Mouse (Mus musculus) hindbrain, embryonic 14.5 days (tissue): Measurements from ENCODE around the gene Thyn1. TPM values are rescaled to one million over a fixed set of nuclear protein-coding genes. Genes with fewer than 3 reads are reported as not detected.
A peak's percentile ranks its signal among the peaks of the same experiment; 100 is the strongest.

Experiments used
- ATAC-seq: fragments of 200-750 bp; cut with Nextera tagmentation; 2 replicates; pipeline ENCODE4 v1.8.0; 2017; ENCODE audit warnings: moderate number of reproducible peaks, mild to moderate bottlenecking, moderate TSS enrichment, moderate library complexity; ENCODE audit not compliant: low FRiP score
- DNase-seq: peaks from one replicate; pipeline ENCODE4 v3.0.0-alpha.2; 2015; ENCODE audit warnings: low spot score
- H3K27ac ChIP-seq: fragments of 300-500 bp; sonication (generic); 2 replicates; pipeline ENCODE4 v1.5.1; 2014; ENCODE audit warnings: mild to moderate bottlenecking, moderate library complexity
- H3K27me3 ChIP-seq: fragments of 300-500 bp; sonication (generic); 2 replicates; pipeline ENCODE4 v1.6.1; 2014; ENCODE audit warnings: mild to moderate bottlenecking, low read length, mixed read lengths; ENCODE audit not compliant: control insufficient read depth, insufficient read depth
- H3K36me3 ChIP-seq: fragments of 300-500 bp; sonication (generic); replicated peaks from 2 replicates; pipeline ENCODE4 v1.6.1; 2014; ENCODE audit not compliant: control insufficient read depth, insufficient read depth
- H3K4me1 ChIP-seq: fragments of 300-500 bp; sonication (generic); replicated peaks from 2 replicates; pipeline ENCODE4 v1.6.1; 2014; ENCODE audit warnings: antibody characterized with exemption, low read length, mixed read lengths; ENCODE audit not compliant: control insufficient read depth, insufficient read depth
- H3K4me2 ChIP-seq: fragments of 300-500 bp; sonication (generic); replicated peaks from 2 replicates; pipeline ENCODE4 v1.6.1; 2014; ENCODE audit warnings: mild to moderate bottlenecking, moderate library complexity
- H3K4me3 ChIP-seq: fragments of 300-500 bp; sonication (generic); replicated peaks from 2 replicates; pipeline ENCODE4 v1.5.1; 2014; ENCODE audit warnings: mild to moderate bottlenecking, low read length
- H3K9ac ChIP-seq: fragments of 300-500 bp; sonication (generic); 2 replicates; pipeline ENCODE4 v1.6.1; 2014
- H3K9me3 ChIP-seq: fragments of 300-500 bp; sonication (generic); 2 replicates; pipeline ENCODE4 v1.6.1; 2016; ENCODE audit warnings: low read length; ENCODE audit not compliant: control insufficient read depth
- WGBS: fragments of 180-500 bp; shearing (Covaris S2); extraction: QIAGEN DNeasy Blood & Tissue Kit; methylation state at CpG from one replicate; pipeline ENCODE4 v1.1.7; 2014; 5-methylcytosine and 5-hydroxymethylcytosine counted together
- polyA plus RNA-seq: library from polyadenylated mRNA; unstranded; fragments of >200 nt; fragmentation: Nextera tagmentation; extraction: Ambion mirVana; gene quantifications from 2 replicates; pipeline ENCODE4 v1.2.1, GENCODE M21; 2014

Gene Thyn1
- polyA plus RNA-seq, 1 experiment from 2014 or later = 139 TPM

DNA sequence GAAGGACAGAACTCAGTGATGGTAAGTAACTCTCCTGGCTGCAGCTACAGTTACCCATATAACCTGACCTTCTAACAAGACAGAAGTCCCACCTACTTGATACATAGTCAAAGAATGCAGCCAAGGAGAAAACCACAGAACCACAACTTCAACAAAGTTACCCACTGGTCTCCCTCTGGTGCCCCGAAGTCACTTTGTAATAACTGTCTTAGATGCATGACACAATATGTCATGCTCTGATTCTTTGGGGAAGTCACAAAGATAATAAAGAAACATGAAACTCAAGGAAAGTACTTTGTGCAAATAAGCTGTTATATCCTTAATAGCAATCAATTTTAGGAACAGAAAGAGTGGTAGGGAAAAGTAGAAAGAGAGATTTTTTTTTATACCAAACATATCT lies 27.2 kb downstream of the Thyn1 start:
- no peaks in the 10 kb centered on the region for H3K9me3 ChIP-seq
- no peak overlapping the region for H3K27ac ChIP-seq
- no peaks in the 10 kb centered on the region for H3K27me3 ChIP-seq
- peaks cover 26% of the 10 kb centered on the region; the same call in 1 of the 2 replicates for H3K36me3 ChIP-seq
- DNase-seq = no peak
- WGBS = 92% methylated on average over 1 of the region's 1 CpGs
- H3K4me1 ChIP-seq = peaks cover 37% of the 10 kb centered on the region
- ATAC-seq = no peak
- H3K4me2 ChIP-seq = peak overlapping the region; percentile 80
- 0 out of 2 replicates have a peak overlapping the region, but pooled peaks have one; percentile 87 for H3K9ac ChIP-seq
- H3K4me3 ChIP-seq = no peak overlapping the region; the same call in 1 of the 2 replicates

DNA sequence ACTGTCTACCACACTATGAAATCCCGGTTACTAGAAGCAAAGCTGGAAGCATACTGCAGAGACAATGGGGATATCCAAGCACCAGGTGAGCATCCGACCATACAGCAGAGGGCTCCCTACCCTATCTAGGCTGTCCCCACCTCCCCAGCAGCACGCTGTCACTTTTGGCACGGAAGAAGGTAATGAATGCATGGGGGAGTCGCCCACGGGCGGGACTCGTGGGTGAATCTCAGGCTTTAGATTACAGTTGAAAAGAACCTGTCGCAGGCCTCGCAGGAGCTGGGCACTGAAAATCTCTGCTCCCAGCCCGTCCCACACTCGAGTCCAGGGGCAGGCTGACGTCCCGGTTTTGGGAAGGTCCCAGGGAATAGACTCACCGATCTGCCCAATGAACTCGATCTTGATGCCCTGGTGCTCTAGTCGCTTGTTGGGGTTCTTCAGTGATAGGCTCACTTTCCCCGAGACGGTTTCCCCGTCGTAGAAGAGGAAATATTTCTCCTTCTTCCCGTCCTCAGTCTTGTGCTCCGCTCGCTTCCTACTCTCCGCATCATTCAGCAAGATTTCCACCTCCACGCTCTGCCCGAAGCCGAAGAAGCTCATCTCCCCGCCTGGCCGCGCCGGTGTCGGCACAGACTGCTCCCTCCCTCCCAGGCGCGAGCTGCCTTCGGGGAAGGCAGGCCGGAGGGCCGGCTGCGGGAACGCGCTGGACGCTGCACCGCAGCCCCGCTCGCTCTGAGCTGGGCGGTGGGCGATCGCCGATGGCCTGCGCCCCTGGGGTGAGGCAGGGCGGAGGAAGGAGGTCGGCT lies 29.7 kb downstream of the Thyn1 start:
- peaks cover 42% of the 10 kb centered on the region for H3K4me1 ChIP-seq
- H3K4me3 ChIP-seq = peak overlapping the region; percentile 75
- under 1% methylated on average over 52 of the region's 52 CpGs for WGBS
- H3K36me3 ChIP-seq = 0 out of 2 replicates have a peak, but pooled peaks cover 12% of the 10 kb centered on the region
- ATAC-seq = peak; percentile 12
- H3K27ac ChIP-seq = peak overlapping the region; percentile 82
- no peaks in the 10 kb centered on the region for H3K9me3 ChIP-seq
- peak; percentile 61 for DNase-seq
- H3K27me3 ChIP-seq = no peaks in the 10 kb centered on the region
- peak overlapping the region; percentile 87 for H3K9ac ChIP-seq
- H3K4me2 ChIP-seq = peak overlapping the region; percentile 80

DNA sequence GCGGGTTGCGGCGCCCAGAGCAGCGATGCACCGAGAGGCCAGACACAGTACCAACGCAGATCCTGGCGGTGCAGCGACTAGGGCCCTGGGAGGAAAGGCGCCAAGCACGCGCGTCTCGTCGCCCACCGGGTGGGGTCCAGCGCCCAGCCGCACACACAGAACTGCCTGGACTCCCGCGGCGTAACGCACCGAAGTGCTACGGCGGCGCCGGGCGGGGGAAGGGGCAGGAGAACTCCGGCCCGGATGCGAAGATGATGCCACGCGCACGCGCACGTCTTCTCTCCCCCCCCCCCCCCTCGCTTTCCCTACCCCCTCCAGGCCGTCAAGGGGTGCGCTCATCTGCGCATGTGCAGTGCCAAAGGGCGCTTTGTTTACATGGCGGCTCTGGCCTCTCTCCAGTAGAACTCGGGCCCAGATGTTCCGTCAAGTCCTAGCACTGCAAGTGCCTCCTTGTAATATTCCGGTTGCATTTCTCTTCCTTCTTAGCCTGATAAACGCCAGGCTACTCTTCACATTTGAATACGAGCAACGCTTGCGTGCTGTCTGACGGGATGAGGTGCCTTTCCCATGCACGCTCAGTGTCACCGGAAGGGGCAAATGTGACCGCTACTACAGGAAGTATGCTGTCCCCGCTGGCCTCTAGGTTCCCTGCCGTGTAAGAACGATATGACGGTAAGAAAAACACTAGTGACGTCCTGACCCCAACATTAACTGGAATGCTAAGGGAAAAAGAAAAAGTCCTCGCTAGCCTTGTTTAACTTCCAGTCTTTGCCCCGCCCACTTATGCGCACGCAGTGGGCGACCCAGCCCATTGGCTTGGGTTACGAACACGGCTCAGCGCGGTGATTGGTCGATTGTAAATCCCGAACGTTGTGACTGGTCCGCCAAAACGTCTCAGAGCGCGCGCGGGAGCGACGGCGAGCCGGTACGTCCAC lies 30.6 kb downstream of the Thyn1 start, which contains the start of the genes Vps26b and Ncapd3:
TSS of gene Vps26b (minus strand) at position 238 of the 935 bp plus-strand sequence.
TSS of gene Ncapd3 (plus strand) at position 348 of the 935 bp plus-strand sequence.
- Histone ChIP-seq H3K4me3 (peak within 1 kb of the TSS; percentile 75), H3K27me3 (no peaks in the 10 kb centered on the region), H3K9ac (peak within 1 kb of the TSS; percentile 87), H3K27ac (peak within 1 kb of the TSS; percentile 82), H3K4me2 (peak within 1 kb of the TSS; percentile 90), H3K36me3 (0 out of 2 replicates have a peak, but pooled peaks cover 5% of the 10 kb centered on the region), H3K4me1 (peaks cover 42% of the 10 kb centered on the region), H3K9me3 (no peaks in the 10 kb centered on the region)
- peak; percentile 94 for ATAC-seq
- WGBS = under 1% methylated on average over 71 of the region's 80 CpGs
- peak; percentile 98 for DNase-seq

DNA sequence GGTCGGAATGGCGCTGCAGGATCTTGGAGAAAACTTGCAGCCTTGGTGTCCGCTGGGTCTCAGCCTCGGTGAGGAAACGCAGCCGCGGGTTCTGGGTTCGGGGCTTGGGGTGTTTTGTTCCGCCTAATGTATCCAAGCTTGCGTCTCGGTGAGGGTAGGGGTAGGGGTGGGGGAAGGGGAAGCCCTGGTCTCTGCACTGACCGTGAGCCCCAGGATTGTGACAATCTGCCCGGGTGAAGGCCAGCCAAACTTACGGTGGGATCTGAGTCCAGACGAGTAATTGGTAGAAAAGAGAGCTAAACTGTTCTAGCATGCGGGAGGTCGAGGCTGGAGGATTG lies 31.2 kb downstream of the Thyn1 start:
- Histone ChIP-seq H3K9me3 (no peaks in the 10 kb centered on the region), H3K36me3 (0 out of 2 replicates have a peak, but pooled peaks cover 5% of the 10 kb centered on the region), H3K27ac (no peak overlapping the region; the same call in 1 of the 2 replicates), H3K4me3 (peak overlapping the region; percentile 75), H3K4me2 (peak overlapping the region; percentile 90), H3K27me3 (no peaks in the 10 kb centered on the region), H3K9ac (peak overlapping the region; percentile 74), H3K4me1 (peaks cover 42% of the 10 kb centered on the region)
- ATAC-seq = peak; percentile 57
- DNase-seq = no peak
- WGBS = 0% methylated on average over 17 of the region's 17 CpGs

DNA sequence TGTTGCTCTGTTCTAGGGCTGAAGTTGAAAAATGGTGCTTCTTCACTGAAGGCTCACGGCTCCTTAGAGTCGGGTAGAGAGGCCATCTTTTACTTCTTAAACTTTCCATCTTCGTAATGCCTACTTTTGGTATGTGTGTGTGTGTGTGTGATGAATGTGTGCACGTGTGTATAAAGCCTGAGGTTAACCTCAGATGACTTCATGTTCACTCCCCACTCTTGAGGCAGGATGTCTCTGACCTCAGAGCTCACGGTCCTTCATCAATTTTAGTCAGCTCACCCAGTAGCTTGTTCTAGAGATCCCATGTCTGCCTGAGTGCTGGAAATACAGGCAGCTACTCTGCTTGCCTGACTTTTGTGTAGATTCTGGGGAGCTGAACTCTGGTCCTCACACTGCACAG lies 44.4 kb downstream of the Thyn1 start:
- no peaks in the 10 kb centered on the region for H3K9me3 ChIP-seq
- no peak overlapping the region for H3K27ac ChIP-seq
- WGBS = 91% methylated on average over 5 of the region's 5 CpGs
- H3K4me2 ChIP-seq = no peak overlapping the region
- no peak for DNase-seq
- H3K4me3 ChIP-seq = no peak overlapping the region
- no peak for ATAC-seq
- no peak overlapping the region for H3K9ac ChIP-seq
- no peaks in the 10 kb centered on the region for H3K4me1 ChIP-seq
- H3K36me3 ChIP-seq = peaks cover 89% of the 10 kb centered on the region
- H3K27me3 ChIP-seq = no peaks in the 10 kb centered on the region

DNA sequence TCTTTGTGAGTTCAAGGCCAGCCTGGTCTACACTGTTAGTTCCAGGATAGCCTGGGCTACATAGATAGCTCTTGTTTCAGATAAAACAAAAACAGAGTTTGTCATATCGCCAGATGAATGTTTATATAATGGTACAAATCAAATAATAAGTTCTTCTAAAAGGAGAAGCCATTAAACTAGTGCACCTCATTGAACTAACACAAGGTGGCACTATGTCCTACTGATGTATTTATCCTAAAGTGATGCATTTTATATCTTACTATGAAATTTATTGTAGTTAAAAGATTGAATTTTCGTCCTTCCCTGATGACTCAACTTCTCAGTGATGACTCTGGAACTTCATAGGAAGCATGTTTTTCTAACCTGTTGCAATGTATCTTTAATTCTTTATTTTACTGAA lies 50.0 kb downstream of the Thyn1 start:
- no peaks in the 10 kb centered on the region for H3K4me1 ChIP-seq
- no peaks in the 10 kb centered on the region for H3K27me3 ChIP-seq
- H3K27ac ChIP-seq = no peak overlapping the region
- H3K36me3 ChIP-seq = peaks cover 87% of the 10 kb centered on the region
- no peak overlapping the region for H3K4me3 ChIP-seq
- DNase-seq (no peak), ATAC-seq (no peak)
- H3K4me2 ChIP-seq = no peak overlapping the region
- H3K9me3 ChIP-seq = no peaks in the 10 kb centered on the region
- WGBS = 93% methylated on average over 2 of the region's 2 CpGs
- H3K9ac ChIP-seq = no peak overlapping the region

Other genes with a start within 250 kb of the Thyn1 start
- gene Glb1l2, start 193.2 kb upstream of the Thyn1 start, polyA plus RNA-seq = 2.9 and 3.3 TPM in 2 replicates
- 0.21 TPM in 1 of 2 replicates, not detected in the other for gene Glb1l3, start 138.8 kb upstream of the Thyn1 start, polyA plus RNA-seq
- 0.63 and 1.0 TPM in 2 replicates for gene Gm1110, start 76.6 kb upstream of the Thyn1 start, polyA plus RNA-seq
- gene Acad8, start 144 bp upstream of the Thyn1 start, polyA plus RNA-seq = 36.3 and 36.4 TPM in 2 replicates
- gene Vps26b, start 30.4 kb downstream of the Thyn1 start, polyA plus RNA-seq = 99.2 and 110 TPM in 2 replicates
- 17.7 and 20.0 TPM in 2 replicates for gene Ncapd3, start 30.5 kb downstream of the Thyn1 start, polyA plus RNA-seq
- gene Jam3, start 155.7 kb downstream of the Thyn1 start, polyA plus RNA-seq = 44.5 and 46.1 TPM in 2 replicates